Mouse (Mus musculus) erythroblast, embryonic 14.5 days (primary cell): ENCODE results near the gene 4930524J08Rik. TPM values are rescaled to one million over a fixed set of nuclear protein-coding genes. Genes with fewer than 3 reads are reported as not detected.
A peak's percentile ranks its signal among the peaks of the same experiment; 100 is the strongest.

Source experiments
- H3K27me3 ChIP-seq: 2 replicates; pipeline ENCODE4 v1.6.1; 2012; ENCODE audit warnings: inconsistent platforms; ENCODE audit not compliant: control insufficient read depth
- H3K36me3 ChIP-seq: 2 replicates; pipeline ENCODE4 v1.6.1; 2012; ENCODE audit warnings: mild to moderate bottlenecking, inconsistent platforms; ENCODE audit not compliant: control insufficient read depth
- H3K4me1 ChIP-seq: 2 replicates; pipeline ENCODE4 v1.6.1; 2012; ENCODE audit warnings: inconsistent platforms; ENCODE audit not compliant: control insufficient read depth
- H3K4me3 ChIP-seq: replicated peaks from 2 replicates; pipeline ENCODE3; 2012; ENCODE audit warnings: moderate library complexity, mild to moderate bottlenecking, inconsistent platforms
- H3K9me3 ChIP-seq: 2 replicates; pipeline ENCODE4 v1.6.1; 2012; ENCODE audit warnings: low read length, inconsistent platforms, mixed read lengths; ENCODE audit not compliant: control insufficient read depth
- GATA1 ChIP-seq: IDR thresholded peaks from 2 replicates; pipeline ENCODE4 v1.6.1; 2012; ENCODE audit warnings: low read length, inconsistent platforms, mixed read lengths
- TAL1 ChIP-seq: IDR thresholded peaks from 3 replicates; pipeline ENCODE4 v1.6.1; 2012; ENCODE audit warnings: low read length, inconsistent platforms, mixed read lengths
- polyA plus RNA-seq: library from polyadenylated mRNA; stranded (reverse); fragments of >175 nt; gene quantifications from 2 replicates; pipeline ENCODE4 v1.2.3, GENCODE M21; 2012

Gene 4930524J08Rik
- polyA plus RNA-seq, 1 experiment: 1.8 TPM

DNA sequence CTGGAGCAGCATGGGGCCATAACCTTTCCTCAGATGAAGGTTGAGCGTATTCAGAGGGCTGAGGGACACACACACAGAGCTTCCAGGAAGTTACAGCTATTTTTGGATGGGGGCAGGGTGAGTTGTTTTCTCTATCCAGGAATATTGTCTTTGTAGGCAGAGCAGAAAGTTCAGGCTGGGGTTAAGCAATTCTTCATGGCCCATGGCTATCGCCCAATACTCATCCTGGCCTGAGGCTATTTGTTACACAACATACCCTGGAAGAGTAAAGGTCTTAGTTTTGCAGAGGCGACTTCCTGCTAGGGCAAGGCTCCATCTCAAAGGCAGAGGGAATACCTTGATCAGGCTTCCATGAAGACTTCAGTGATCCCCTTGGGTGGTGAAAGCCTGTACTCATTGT lies 15.3 kb downstream of the 4930524J08Rik start:
- Histone ChIP-seq H3K27me3 (no peaks in the 10 kb centered on the region), H3K4me1 (no peaks in the 10 kb centered on the region), H3K4me3 (no peak overlapping the region), H3K9me3 (no peaks in the 10 kb centered on the region), H3K36me3 (no peaks in the 10 kb centered on the region)
- TF ChIP-seq TAL1: no peak
- TF ChIP-seq GATA1: no peak

DNA sequence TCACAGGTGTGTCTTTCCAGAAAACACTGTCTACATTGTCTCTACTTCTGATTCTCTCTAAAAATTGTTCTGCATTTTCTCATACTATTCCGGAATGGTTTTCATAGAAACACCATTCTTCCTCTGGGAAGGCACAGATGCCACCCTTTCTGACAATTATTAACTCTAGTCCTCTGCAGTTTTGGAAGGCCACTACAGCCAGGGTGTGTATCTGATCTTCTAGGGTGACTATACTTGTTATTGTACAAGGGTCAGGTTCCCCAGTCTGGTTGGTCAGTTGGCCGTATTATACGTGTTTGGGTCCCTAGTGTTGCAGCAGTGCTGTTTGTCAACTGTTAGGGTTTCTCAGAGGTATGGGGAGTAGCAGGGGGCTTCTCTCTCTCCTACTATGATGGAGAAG lies 15.8 kb downstream of the 4930524J08Rik start:
- no peaks in the 10 kb centered on the region for H3K4me1 ChIP-seq
- H3K36me3 ChIP-seq: no peaks in the 10 kb centered on the region
- no peaks in the 10 kb centered on the region for H3K9me3 ChIP-seq
- TF ChIP-seq GATA1: no peak
- no peak for TF ChIP-seq TAL1
- H3K4me3 ChIP-seq: no peak overlapping the region
- no peaks in the 10 kb centered on the region for H3K27me3 ChIP-seq

DNA sequence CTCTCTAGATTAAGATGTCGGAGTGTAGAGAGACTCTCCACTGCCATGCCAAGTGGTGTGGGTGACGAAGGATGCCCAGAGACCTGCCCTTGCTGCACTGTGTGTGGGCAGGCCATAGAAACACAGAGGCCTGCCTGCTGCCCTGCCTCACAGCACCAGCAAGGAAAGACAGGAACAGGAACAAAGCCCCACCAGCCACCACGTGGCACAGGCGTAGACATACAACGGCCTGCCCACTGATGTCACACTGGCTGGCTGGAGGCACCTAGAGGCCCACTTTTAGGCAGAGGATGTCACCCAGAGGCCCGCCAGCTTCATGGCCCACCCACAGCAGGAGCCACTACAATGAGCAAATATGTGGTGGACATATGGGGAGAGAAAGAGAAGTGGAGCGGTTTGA lies 21.2 kb downstream of the 4930524J08Rik start:
- Histone ChIP-seq H3K4me3 (no peak overlapping the region), H3K27me3 (no peaks in the 10 kb centered on the region), H3K4me1 (peaks cover 17% of the 10 kb centered on the region), H3K9me3 (peaks cover 3% of the 10 kb centered on the region), H3K36me3 (no peaks in the 10 kb centered on the region; the same call in 1 of the 2 replicates)
- TF ChIP-seq GATA1 (no peak), TAL1 (no peak)

DNA sequence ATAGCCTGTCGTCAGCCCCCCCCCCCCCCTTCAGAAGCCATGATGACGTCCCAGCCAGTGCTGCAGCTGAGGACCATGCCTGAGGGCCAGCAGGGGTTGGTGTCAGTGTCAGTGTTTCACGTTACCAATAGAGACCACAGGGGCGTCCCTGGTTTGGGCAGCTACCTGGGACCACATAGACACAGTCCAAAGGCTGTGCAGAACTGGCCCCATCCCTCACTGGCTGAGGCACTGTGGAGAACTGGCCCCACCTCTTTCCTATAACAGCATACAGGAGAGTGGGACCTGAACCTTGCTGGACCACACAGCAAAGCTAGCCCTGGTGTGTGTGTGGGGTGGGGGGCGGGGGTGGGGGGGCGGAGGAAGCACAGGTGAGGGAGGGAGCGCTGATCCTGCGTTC lies 21.6 kb downstream of the 4930524J08Rik start:
- H3K4me3 ChIP-seq: no peak overlapping the region
- no peaks in the 10 kb centered on the region for H3K27me3 ChIP-seq
- TF ChIP-seq GATA1 (no peak), TAL1 (no peak)
- H3K9me3 ChIP-seq: peaks cover 3% of the 10 kb centered on the region
- peaks cover 21% of the 10 kb centered on the region for H3K4me1 ChIP-seq
- no peaks in the 10 kb centered on the region; the same call in 1 of the 2 replicates for H3K36me3 ChIP-seq

DNA sequence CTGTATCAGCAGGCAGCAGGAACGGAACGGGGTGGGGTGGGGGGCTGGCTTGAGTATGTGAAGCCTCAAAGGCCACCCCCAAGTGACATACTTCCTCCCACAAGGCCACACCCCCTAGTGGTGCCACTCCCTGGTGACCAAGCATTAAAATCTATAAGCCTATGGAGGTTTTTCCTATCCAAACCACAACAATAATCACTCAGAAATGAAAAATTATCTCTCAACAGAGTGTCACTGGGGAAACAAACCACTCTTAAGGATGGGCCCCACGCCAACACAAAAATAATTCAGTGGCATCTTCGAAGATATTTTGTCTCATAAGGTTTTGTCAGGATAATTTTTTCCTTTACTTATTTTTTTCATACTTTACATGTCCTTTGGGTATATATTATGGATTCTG lies 25.0 kb downstream of the 4930524J08Rik start:
- Histone ChIP-seq H3K4me3 (no peak overlapping the region), H3K36me3 (no peaks in the 10 kb centered on the region; the same call in 1 of the 2 replicates), H3K9me3 (peaks cover 3% of the 10 kb centered on the region), H3K4me1 (peaks cover 40% of the 10 kb centered on the region), H3K27me3 (no peaks in the 10 kb centered on the region)
- TF ChIP-seq TAL1 (no peak), GATA1 (no peak)

DNA sequence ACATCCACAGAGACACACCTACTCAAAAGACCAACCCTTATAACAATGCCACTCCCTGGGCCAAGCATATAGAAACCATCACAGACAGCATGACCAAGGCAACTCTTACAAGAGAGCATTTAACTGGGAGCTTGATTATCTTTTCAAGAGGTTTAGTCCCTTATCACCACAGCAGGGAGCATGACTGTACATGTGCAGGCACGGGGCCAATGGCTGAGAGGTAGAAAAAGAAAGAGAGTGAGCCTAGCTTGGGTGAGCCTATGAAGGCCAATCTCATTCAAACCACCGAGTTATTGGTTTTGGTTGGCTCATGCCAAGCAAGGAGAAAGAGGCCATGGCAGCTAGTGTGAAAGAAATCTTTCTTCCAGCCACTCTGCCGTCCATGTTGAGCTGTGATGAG lies 26.6 kb downstream of the 4930524J08Rik start:
- Histone ChIP-seq H3K27me3 (no peaks in the 10 kb centered on the region), H3K4me1 (peaks cover 40% of the 10 kb centered on the region), H3K9me3 (peaks cover 3% of the 10 kb centered on the region), H3K36me3 (no peaks in the 10 kb centered on the region; the same call in 1 of the 2 replicates), H3K4me3 (no peak overlapping the region)
- TF ChIP-seq TAL1: no peak
- TF ChIP-seq GATA1: peak; percentile 30; the same call in 1 of the 2 replicates

DNA sequence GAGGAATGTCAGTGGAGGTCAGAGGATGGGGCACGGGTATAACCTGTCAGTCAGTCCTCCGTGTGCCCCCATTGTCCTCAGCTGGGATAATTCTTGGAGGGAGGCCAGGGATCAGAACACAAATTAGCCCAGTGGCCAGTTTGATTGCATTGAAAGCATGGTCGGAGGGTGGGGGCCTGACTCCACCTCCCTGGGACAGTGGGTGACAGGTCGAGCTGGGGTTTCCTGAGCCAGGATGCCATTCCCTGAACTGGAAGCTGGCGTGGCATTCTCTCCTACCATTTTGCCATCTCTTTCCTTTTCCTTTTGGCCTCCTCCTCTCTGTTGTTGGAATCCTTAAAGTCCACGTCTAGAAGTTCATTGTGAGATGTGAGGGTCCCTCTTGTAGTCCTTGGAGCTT lies 27.0 kb downstream of the 4930524J08Rik start:
- H3K4me1 ChIP-seq: peaks cover 38% of the 10 kb centered on the region
- no peak overlapping the region for H3K4me3 ChIP-seq
- TF ChIP-seq TAL1 (no peak), GATA1 (no peak)
- H3K27me3 ChIP-seq: no peaks in the 10 kb centered on the region
- no peaks in the 10 kb centered on the region; the same call in 1 of the 2 replicates for H3K36me3 ChIP-seq
- H3K9me3 ChIP-seq: peaks cover 3% of the 10 kb centered on the region

DNA sequence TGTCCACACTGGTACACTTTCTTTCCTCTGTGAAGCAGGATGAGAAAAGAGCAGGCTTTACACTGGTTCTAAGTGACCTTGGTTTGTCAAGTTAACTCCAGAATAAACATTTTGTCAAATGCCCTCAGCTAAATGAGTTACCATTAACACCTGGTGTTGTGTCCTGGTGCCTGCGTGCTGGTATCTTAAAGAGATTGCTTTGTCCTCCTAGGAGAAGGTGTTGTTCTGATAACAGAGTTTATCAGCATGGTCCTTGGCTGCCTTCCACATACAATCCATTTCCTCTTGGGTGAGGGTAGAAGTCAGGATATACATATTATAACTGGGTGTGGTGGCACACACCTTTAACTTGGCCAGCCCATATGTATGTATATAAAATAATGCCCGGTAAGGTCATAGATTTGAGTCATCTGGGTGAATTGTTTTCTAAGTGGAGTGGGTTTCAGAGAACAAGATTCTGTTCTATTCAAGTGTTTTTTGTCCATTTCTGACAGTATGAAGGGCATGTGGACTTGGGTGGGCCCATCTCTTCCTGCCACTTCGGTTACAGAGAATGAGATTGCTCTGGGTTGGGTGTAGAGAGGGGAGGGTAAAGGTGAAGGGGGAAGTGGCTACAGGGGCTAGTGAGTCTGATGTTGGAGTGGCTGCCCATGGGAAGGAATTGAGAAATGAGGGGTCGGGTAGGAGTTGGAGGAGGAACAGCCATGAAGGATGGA lies 27.6 kb downstream of the 4930524J08Rik start:
- Histone ChIP-seq H3K4me3 (no peak overlapping the region), H3K27me3 (no peaks in the 10 kb centered on the region)
- TF ChIP-seq GATA1 (no peak), TAL1 (no peak)

DNA sequence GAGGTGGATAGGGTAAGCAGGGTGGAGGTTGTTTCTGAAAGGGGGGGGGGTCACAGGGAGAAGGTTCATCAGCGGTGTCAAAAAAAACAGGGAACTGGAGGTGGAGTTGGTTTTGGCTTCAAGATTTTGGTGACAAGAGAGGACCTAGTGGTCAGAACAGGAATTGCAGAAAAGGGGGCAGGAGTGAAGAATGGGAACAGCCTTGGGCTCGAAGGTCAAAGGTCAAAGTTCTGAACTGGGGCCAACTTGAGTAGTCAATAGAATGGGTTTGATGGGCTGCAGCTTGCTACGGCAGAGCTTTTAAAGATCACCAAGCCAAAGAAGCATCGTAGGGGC lies 28.1 kb downstream of the 4930524J08Rik start:
- Histone ChIP-seq H3K4me1 (peaks cover 37% of the 10 kb centered on the region), H3K9me3 (peaks cover 3% of the 10 kb centered on the region), H3K4me3 (no peak overlapping the region), H3K27me3 (no peaks in the 10 kb centered on the region), H3K36me3 (no peaks in the 10 kb centered on the region; the same call in 1 of the 2 replicates)
- TF ChIP-seq GATA1: no peak
- no peak for TF ChIP-seq TAL1

More for the DNA sequence above, 27.6 kb downstream of the 4930524J08Rik start:
- Histone ChIP-seq H3K4me1 (peaks cover 37% of the 10 kb centered on the region), H3K9me3 (peaks cover 3% of the 10 kb centered on the region), H3K36me3 (no peaks in the 10 kb centered on the region; the same call in 1 of the 2 replicates)

DNA sequence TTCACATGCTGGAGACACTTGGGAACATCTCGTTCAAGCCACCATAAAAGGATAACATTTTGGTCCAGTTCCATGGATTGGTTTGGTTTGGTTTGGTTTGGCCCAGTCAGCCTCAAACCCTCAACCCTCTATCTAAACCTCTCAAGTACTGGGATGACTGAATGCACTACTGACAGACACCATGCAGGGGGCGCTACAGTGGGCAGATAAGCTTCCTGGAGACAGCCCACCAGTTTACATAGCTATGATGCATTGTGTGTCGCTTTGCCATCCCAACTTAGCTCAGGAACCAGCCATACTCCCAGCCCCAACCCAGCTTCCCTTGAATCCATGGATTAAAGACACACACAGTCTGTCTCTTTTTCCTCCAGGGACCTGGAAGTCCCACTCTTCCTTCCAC lies 29.6 kb downstream of the 4930524J08Rik start:
- Histone ChIP-seq H3K4me3 (no peak overlapping the region), H3K36me3 (no peaks in the 10 kb centered on the region; the same call in 1 of the 2 replicates), H3K27me3 (no peaks in the 10 kb centered on the region), H3K4me1 (peaks cover 41% of the 10 kb centered on the region), H3K9me3 (peaks cover 8% of the 10 kb centered on the region)
- TF ChIP-seq TAL1 (no peak), GATA1 (no peak)
